Mouse (Mus musculus) limb, embryonic 14.5 days (tissue): ENCODE results near the gene Ppp4r3b. TPM values are rescaled to one million over a fixed set of nuclear protein-coding genes. Genes with fewer than 3 reads are reported as not detected.
A peak's percentile ranks its signal among the peaks of the same experiment; 100 is the strongest.

Experiments used
- ATAC-seq: fragments of 200-750 bp; cut with Nextera tagmentation; 2 replicates; pipeline ENCODE4 v1.8.0; 2017; ENCODE audit warnings: low read depth, moderate number of reproducible peaks, moderate TSS enrichment; ENCODE audit not compliant: low FRiP score
- DNase-seq: peaks from one replicate; pipeline ENCODE4 v3.0.0-alpha.2; 2015; ENCODE audit warnings: low spot score
- H3K27ac ChIP-seq: fragments of 300-500 bp; sonication (generic); replicated peaks from 2 replicates; pipeline ENCODE4 v1.5.1; 2014; ENCODE audit warnings: low read depth, mild to moderate bottlenecking, low read length, moderate library complexity, mixed read lengths
- H3K27me3 ChIP-seq: fragments of 300-500 bp; sonication (generic); 2 replicates; pipeline ENCODE4 v1.6.1; 2014; ENCODE audit warnings: low read length, mixed read lengths; ENCODE audit not compliant: control insufficient read depth, insufficient read depth
- H3K36me3 ChIP-seq: fragments of 300-500 bp; sonication (generic); 2 replicates; pipeline ENCODE4 v1.6.1; 2014; ENCODE audit warnings: mild to moderate bottlenecking, low read length, moderate library complexity, mixed read lengths; ENCODE audit not compliant: control insufficient read depth, insufficient read depth
- H3K4me1 ChIP-seq: fragments of 300-500 bp; sonication (generic); 2 replicates; pipeline ENCODE4 v1.6.1; 2014; ENCODE audit warnings: antibody characterized with exemption, low read length, mixed read lengths; ENCODE audit not compliant: control insufficient read depth, insufficient read depth
- H3K4me2 ChIP-seq: fragments of 300-500 bp; sonication (generic); replicated peaks from 2 replicates; pipeline ENCODE4 v1.6.1; 2014; ENCODE audit warnings: low read depth, mild to moderate bottlenecking, low read length, moderate library complexity; ENCODE audit not compliant: severe bottlenecking
- H3K4me3 ChIP-seq: fragments of 300-500 bp; sonication (generic); replicated peaks from 2 replicates; pipeline ENCODE4 v1.5.1; 2014; ENCODE audit warnings: low read length
- H3K9ac ChIP-seq: fragments of 300-500 bp; sonication (generic); 2 replicates; pipeline ENCODE4 v1.6.1; 2014; ENCODE audit warnings: mild to moderate bottlenecking, low read depth, low read length, moderate library complexity; ENCODE audit not compliant: severe bottlenecking
- H3K9me3 ChIP-seq: fragments of 300-500 bp; sonication (generic); 2 replicates; pipeline ENCODE4 v1.6.1; 2016; ENCODE audit warnings: low read length; ENCODE audit not compliant: control insufficient read depth
- POLR2A ChIP-seq: fragments of 200-500 bp; IDR thresholded peaks from 2 replicates; pipeline ENCODE4 v1.8.0; 2012; ENCODE audit warnings: inconsistent platforms, mild to moderate bottlenecking, moderate library complexity, borderline replicate concordance; ENCODE audit not compliant: insufficient read depth, insufficient read length; ENCODE audit errors: extremely low read depth
- WGBS: fragments of 180-500 bp; shearing (Covaris S2); extraction: QIAGEN DNeasy Blood & Tissue Kit; methylation state at CpG from one replicate; pipeline ENCODE4 v1.1.7; 2014; 5-methylcytosine and 5-hydroxymethylcytosine counted together
- polyA plus RNA-seq, 2 experiments: library from polyadenylated mRNA; depleted of rRNA in 1 of 2; stranded (reverse) in 1 of 2; unstranded in 1 of 2; fragments of >200 nt; fragmentation: Nextera tagmentation in 1 of 2; extraction: Ambion mirVana in 1 of 2; gene quantifications; 2 replicates each; pipeline versions ENCODE4 v1.2.1 to v1.2.3; 2012 to 2014

Gene Ppp4r3b
- polyA plus RNA-seq, 2 experiments = 21.0 to 77.8 TPM

DNA sequence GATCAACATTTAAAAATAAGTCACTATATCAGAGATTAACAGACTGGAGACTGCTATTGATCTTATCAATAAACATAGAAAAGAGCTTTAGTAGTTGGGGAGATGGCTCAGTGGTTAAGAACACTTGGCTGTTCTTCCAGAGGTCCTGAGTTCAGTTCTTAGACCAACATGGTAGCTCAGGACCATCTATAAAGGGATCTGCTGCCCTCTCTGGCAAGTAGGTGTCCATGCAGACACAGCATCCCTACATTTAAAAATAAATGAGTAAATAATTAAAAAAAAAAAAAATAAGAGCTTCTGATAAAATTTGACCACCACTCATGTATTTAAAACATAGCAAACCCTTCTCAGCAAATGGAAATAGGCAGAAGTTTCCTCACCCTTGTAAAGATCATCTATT is 65.4 kb downstream of the Ppp4r3b start:
- no peak overlapping the region for H3K4me3 ChIP-seq

DNA sequence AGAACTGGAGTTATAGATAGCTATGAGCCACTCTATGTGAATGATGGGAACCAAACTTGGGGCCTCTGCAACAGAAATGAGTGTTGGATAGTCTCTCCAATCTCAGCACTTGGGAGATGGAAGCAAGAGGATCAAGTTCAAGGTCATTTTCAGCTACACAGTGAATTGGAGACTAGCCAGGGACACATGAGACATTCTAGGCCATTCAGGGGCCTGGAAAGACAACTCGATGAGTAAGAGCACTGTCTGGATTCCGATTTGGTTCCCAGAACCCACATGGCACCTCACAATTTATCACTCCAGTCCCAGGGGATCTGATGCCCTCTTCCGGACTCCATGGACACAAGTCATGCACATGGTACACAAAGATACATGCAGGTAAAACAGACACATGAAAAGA is 65.9 kb downstream of the Ppp4r3b start:
- Histone ChIP-seq H3K4me2 (no peak overlapping the region), H3K27ac (no peak overlapping the region), H3K27me3 (no peaks in the 10 kb centered on the region), H3K4me3 (no peak overlapping the region), H3K9ac (no peak overlapping the region), H3K36me3 (peaks cover 17% of the 10 kb centered on the region), H3K9me3 (no peaks in the 10 kb centered on the region), H3K4me1 (no peaks in the 10 kb centered on the region)
- TF ChIP-seq POLR2A = no peak
- DNase-seq (no peak), ATAC-seq (no peak)
- 91% methylated on average over 3 of the region's 3 CpGs for WGBS

More for the DNA sequence above, 65.4 kb downstream of the Ppp4r3b start:
- DNase-seq (no peak), ATAC-seq (no peak)
- Histone ChIP-seq H3K36me3 (peaks cover 16% of the 10 kb centered on the region), H3K27me3 (no peaks in the 10 kb centered on the region), H3K9ac (no peak overlapping the region), H3K27ac (no peak overlapping the region), H3K4me2 (no peak overlapping the region), H3K9me3 (no peaks in the 10 kb centered on the region), H3K4me1 (no peaks in the 10 kb centered on the region)
- TF ChIP-seq POLR2A = no peak

DNA sequence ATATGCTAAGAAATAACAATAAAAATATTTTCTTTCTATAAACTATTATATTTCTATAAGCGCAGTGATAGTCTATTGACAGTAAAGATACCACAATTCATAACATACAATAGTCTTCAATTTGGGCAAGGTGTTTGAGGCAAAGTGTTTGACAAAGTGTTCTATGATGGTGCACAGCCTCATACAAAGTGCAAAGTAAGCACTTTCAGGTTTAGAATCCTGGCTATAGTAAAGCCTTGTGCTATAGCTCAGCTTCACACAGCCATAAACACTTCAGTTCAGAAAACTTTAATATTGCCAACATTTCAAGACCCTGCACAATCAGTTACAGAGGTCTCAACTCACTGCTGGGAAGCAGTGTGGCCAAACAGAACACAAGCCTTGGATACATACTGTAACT is 66.7 kb downstream of the Ppp4r3b start:
- no peaks in the 10 kb centered on the region for H3K9me3 ChIP-seq
- H3K27ac ChIP-seq = no peak overlapping the region
- H3K27me3 ChIP-seq = no peaks in the 10 kb centered on the region
- no peak for TF ChIP-seq POLR2A
- H3K9ac ChIP-seq = no peak overlapping the region
- no peak overlapping the region for H3K4me3 ChIP-seq
- H3K4me2 ChIP-seq = no peak overlapping the region
- H3K36me3 ChIP-seq = peaks cover 17% of the 10 kb centered on the region
- ATAC-seq (no peak), DNase-seq (no peak)
- no peaks in the 10 kb centered on the region for H3K4me1 ChIP-seq
- WGBS = 94% methylated on average over 1 of the region's 1 CpGs

DNA sequence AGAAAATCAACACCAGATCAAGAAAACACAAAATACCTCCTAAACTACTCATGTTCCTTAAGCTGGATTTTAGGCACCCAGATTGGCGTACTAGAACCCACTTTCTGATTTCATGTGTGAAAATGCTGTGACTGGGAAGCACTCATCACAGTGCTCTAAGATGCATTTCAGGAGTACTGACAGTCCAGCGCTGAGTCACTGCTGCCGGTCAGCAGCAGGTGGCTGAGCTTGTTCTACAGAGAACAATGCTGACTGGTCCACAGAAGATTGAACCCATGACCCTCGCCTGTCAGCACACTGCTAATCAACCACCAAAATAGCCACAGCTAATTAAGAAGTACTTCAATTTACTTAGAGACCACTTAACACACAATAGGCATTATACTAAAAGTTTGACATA is 69.3 kb downstream of the Ppp4r3b start:
- no peaks in the 10 kb centered on the region for H3K27me3 ChIP-seq
- no peak overlapping the region for H3K9ac ChIP-seq
- TF ChIP-seq POLR2A = no peak
- H3K27ac ChIP-seq = no peak overlapping the region
- no peak overlapping the region for H3K4me3 ChIP-seq
- peaks cover 17% of the 10 kb centered on the region for H3K36me3 ChIP-seq
- 79% methylated on average over 4 of the region's 4 CpGs for WGBS
- H3K9me3 ChIP-seq = no peaks in the 10 kb centered on the region
- DNase-seq (no peak), ATAC-seq (no peak)
- peaks cover 12% of the 10 kb centered on the region for H3K4me1 ChIP-seq
- H3K4me2 ChIP-seq = no peak overlapping the region

DNA sequence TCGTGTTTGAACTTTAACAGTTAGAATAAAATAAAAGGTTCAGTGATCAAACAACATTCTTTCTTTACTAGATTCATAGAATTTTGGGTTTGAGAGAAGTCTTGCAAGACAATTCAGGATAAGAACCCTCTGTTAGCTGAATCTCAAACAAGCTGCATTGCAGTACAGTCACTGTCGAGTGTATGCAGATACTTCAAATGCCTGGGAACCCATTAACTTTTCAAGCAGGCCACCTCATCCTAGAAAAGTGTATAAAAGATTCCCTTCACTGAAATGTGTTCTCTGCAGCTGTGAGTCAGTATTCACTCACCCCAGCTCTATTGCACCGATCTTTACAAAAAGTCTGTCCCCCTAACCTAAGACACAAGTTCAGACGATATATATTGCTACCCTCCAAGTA is 73.3 kb downstream of the Ppp4r3b start:
- Histone ChIP-seq H3K27me3 (no peaks in the 10 kb centered on the region), H3K4me2 (peak overlapping the region; percentile 70), H3K27ac (no peak overlapping the region), H3K4me1 (peaks cover 12% of the 10 kb centered on the region), H3K4me3 (peak overlapping the region; percentile 60), H3K36me3 (peaks cover 17% of the 10 kb centered on the region), H3K9me3 (no peaks in the 10 kb centered on the region), H3K9ac (peak overlapping the region; percentile 66)
- TF ChIP-seq POLR2A = no peak
- DNase-seq (no peak), ATAC-seq (no peak)
- 59% methylated on average over 4 of the region's 4 CpGs for WGBS
